Mouse (Mus musculus): ENCODE measurements at regions not wholly inside any gene's neighbourhood (a gene's known extent, or its start where the extent isn't known, plus 50 kb on each side); places are given as distances from the start of the nearest gene placed in this dataset.

DNA sequence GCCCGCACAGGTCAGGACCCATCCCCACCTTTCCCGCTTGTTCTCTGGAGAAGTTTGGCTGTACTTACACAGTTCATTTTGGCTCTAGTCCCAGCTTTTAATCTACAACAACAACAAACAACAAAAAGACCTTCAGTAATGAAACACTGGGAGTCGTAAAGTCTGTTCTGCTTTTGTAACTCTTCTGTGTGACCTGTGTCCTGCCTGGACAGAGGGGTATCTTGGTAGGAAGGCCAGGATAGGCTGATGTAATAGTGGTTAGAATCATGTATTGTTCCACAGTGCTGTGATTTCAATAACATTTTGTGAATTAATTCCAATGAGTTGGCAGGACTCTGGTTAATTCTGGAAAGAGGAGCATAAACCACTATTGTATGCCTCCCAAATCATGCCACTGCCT, 136.9 kb downstream of the Barhl2 start:
- ATAC-seq (ENCODE audit: poor library complexity, severe bottlenecking), result no peak

DNA sequence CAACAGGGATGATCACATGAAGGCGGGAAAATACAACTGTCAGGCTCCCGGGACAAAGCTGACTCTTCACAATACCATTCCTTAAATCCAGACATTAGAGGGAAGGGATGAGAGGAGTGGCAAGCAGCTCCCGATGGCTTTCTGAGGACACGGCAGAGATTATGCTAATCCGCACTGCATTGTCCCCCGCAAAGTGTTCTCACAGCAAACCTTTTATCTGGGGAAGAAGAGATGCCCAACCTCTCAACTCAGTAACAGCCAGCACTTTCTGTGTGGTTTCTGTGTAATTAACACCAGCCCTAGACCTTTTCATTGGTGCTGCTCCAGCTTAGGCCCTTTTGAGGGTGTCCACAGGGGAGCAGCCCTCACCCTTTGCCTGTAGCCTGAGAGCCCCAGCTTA, 137.9 kb downstream of the Barhl2 start:
- ATAC-seq (ENCODE audit: poor library complexity, severe bottlenecking), result no peak

DNA sequence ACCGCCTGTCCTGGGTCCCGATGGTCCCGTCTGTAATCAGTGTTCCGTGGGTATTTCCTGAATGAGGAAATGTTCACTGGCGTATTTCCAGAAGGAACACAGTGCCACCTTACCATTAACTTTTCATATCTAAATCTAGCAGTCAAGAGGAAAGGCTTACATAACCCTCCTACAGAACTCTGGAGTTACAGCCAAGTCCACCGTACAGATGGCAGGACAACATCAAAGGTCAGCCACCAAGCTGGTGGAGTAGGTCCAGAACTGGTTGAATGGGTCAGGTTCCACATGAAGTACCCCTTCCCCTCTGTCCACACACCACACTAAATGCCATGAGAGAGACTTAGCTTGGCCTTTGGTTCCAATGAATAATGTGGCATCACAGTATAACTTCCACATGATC, 139.7 kb downstream of the Barhl2 start:
- no peak for ATAC-seq (ENCODE audit: poor library complexity, severe bottlenecking)

DNA sequence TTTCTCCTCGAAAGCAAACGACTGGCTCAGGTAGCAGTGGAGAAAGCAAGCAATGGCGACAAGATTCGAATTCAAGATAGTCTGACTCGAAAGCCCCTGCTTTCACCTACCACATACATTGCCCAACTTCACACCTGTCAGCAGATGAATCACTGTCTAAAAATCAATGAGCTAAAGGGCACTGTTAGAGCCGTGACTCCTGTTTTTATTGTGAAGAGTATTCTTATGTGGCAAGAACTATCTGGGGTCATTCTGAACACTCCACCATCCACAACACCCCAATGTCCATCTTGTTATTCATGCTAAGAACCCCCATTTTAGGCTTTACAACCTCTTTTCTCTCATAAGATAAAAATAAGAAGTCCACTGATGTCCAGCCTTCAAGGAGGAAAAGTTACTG, 144.1 kb downstream of the Barhl2 start:
- no peak for ATAC-seq (ENCODE audit: poor library complexity, severe bottlenecking)

DNA sequence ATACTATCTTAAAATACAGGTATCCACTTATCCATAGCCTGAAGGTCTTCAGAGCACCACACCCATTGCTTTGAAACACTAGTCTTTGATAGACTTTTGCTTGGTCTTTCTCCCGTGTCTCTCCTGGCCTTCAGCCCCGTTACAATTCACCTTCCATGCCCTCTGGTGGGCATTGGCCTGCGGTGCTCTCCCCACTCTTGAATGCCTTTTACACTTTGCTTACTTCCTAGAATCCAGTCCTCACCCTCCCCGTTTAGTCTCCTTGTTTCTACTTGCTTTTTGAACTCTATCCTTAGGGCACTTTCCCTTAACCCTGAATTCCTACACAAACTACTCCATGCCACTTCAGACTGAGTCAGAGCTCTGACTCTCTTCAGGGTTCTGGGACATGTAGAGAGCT, 156.6 kb downstream of the Barhl2 start:
- no peak for ATAC-seq (ENCODE audit: poor library complexity, severe bottlenecking)

DNA sequence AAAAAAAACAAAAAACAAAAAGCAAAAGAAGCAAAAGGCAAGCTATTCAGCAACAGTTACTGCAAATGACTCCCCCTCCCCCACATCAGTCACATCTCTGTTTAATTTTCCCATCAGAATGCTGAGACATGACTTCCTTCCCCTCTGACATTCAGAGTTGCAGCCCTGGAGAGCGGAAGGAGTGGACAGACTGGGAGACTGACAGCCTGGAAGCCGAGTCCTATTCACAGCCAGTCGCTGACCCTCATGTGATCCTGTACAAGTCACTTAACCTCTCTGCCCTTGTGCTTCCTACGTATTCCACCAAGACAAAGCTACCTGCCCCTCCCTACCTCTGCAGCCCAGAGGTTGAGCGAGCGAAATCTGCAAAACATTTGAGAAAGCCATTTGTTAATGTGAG, 161.2 kb downstream of the Barhl2 start:
- no peak for ATAC-seq (ENCODE audit: poor library complexity, severe bottlenecking)

DNA sequence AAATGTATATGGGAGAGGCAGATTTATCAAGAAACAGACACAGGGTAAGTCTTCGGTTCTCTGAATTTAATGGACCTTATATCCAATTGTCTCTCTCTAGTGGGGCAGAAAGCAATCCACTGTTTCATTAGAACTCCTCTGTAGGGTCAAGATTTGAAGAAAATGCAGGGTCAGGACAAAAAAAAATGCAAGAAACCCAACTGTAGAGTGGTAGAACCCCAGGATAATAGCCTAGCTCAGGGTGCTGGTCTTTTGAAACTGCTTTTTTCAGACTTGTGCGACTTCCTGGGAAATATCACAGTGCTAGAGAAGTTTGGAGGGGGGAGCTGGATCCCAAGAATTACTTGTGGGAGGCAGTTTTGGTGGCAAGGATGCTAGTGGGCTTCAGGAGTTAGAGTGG, 162.0 kb downstream of the Barhl2 start:
- ATAC-seq (ENCODE audit: poor library complexity, severe bottlenecking), result no peak

DNA sequence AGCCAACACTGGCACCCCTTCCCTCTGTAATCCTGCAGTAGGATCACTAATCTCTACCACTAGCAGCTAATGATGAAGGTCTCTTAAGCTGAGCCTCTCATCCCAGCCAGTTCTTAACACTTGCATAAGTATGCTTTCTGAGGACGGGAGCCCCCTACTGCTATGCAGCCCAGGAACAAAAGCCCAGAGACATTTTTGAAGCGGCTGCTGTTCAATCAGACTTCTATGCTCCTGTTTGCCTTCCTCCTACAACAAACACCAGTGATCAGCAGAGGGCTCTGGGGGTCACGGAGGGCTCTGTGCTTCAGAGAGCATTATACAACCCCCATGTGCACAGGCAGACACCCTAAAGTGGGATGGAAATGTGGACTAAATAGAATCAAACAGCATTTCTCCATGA, 162.4 kb downstream of the Barhl2 start:
- ATAC-seq (ENCODE audit: poor library complexity, severe bottlenecking), result no peak

DNA sequence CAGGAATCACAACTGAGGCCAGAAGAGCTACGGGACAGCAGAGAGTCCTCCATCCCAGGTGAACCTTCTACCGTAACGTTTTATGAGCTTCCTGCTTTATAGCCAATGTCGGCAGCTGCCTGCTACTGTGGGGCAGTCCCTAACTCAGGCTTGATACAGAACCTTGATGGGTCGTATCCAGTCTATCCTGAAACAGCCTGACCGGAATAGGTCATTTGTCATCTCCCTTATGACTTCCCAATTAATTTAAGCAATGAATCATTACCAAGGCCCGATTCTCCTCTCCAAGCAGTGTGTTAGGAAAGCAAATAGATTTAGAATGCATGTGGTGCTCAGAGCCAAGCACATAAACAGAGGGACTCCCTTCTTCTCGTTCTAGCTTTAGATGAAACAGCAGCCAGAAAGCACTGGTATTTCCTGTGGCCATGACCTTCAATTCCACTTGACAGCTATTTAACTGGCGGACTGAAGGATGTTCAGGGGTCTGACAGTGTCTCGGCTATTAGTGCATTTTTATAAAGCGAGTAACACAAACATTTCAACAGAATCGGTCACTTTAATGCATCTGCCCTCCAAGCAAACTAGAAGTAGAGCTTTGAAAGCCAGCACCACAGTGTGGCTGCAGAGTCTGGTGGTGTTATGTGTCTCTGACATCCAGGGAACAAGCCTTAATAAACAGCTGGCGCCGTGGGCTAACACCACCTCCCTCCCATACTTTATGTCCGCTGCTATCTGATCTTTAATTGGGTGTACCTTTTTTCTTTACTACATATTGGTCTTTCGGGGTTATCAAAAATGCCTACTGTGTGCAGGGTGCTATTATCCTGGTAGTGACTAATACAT, 165.4 kb downstream of the Barhl2 start:
- ATAC-seq (ENCODE audit: poor library complexity, severe bottlenecking), result no peak

DNA sequence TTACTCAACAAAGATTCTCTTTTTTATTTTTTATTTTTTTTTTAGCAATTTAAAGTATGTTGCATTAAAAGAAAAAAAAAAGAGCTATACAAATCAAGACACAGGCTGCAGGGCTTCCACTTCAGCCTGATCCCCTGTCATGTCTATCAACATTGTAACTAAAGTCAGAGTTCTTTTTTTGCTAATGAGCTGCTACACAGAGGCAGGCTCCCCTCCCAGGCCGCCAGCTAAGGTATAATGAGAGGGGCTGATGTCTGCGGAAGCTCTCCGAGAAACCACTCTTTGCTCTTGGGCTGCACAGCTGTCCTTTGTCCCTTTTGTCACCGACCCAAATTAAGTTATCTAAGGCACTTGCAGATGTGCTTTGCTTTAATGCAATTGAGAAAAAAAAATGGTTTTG, 172.8 kb downstream of the Barhl2 start:
- no peak for ATAC-seq (ENCODE audit: poor library complexity, severe bottlenecking)

DNA sequence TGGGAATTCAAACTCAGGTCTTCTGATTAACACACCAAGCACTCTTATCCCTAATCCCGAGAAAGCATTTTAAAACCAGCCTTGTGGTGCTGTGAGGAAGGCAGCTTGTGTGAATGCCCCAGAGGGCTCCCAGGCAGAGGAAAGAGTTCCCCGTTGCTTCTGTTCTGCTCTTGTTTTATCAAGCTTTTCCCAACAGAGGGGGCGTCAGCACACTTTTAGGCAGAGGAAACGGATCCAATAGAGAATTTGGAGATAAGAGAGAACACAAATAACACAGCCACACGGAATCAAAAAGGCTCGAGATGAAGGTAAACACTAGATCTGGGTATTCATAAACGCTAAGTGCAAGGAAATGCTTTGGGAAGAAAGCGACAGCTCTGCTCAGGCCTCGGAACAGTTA, 173.2 kb downstream of the Barhl2 start:
- no peak for ATAC-seq (ENCODE audit: poor library complexity, severe bottlenecking)

DNA sequence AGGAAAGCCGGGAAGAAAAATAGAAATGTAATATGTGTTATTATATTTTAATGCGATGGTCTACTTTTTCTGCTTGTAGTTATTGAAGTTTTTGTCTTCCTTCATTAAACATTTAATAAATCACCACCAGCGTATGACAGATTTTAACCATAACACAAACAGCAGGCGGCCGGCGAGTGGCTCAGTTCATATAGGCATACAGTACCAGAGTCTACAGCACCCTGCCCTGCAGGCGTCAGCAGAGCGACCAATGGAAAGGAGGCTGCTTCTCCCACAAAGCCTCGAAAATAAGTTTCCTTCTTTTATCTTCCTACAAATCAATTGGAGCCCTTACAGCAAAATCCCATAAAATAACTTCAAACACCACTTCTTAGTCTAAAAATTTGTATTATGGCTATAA, 175.3 kb downstream of the Barhl2 start:
- no peak for ATAC-seq (ENCODE audit: poor library complexity, severe bottlenecking)

DNA sequence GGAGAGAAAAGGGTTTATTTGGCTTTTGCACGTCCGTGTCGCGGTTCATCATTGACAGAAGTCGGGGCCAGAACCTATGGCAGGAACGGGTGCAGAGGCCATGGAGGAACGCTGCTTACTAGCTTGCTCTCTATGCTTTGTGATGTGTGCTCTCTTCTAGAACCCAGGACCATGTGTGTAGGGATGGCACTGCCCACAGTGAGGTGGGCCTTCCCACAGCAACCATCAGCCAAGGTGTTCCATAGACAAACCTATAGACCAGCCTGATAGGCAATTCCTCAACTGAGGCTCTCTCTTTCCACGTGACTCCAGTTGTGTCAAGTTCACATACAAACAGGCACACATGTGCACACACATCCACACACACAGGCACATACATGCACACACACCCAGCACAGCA, 180.2 kb downstream of the Barhl2 start:
- no peak for ATAC-seq (ENCODE audit: poor library complexity, severe bottlenecking)

DNA sequence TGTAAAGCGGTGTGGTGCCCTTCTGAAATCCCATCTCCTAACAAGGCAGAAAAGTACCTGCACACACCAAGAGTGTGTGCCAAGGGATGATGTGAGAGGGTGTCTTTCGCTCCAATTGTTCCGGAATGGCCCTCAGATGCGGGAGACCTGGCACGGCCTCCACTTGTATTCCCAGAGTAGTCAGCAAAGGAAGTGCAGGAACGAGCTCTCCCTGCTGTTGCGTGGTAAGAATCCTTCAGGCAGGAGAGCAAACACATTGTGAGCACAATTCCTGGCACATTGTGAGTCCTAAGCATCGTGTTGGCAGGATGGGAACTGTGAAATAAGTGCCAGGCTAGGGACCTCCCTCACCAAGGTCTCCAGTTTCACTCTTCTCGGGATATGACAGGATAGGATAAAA, 180.7 kb downstream of the Barhl2 start:
- ATAC-seq (ENCODE audit: poor library complexity, severe bottlenecking), result no peak

DNA sequence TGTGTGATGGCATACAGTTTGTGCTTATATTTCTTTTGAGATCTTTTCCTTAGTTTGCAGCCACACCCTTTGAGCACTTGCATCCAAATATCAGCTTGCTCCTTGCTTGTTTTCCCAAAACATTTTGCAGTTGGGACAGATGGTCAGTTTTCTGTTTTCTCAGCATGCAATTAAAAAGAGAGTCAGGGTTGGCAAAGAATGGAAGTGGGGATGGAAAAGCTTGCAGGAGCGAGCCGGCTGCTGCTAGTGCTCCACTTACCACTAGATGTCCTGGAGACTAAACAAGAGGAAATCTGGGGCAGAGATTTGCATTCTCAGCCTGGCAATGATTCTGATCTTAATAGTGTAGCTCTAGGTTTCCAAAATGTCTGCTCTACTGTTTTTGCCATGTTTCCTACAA, 181.8 kb downstream of the Barhl2 start:
- ATAC-seq (ENCODE audit: poor library complexity, severe bottlenecking), result no peak

DNA sequence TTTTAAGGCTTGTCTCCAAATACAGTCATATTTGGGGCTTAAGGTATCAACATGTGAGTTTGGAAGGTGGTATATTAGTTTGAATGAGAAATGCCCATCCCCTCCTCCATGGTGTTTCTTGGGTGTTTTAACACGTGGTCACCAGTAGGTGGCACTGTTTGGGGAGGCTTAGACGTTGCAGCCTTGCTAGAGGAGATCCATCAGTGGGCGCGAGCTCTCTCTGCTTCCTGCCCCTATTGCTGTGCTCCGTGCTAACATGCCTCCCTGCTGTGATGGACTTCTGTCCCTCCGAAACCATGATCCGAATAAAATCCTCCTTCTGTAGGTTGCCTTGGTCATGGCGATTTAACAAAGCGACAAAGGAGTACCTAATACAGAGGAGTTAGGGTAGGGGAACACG, 183.3 kb downstream of the Barhl2 start:
- no peak for ATAC-seq (ENCODE audit: poor library complexity, severe bottlenecking)

DNA sequence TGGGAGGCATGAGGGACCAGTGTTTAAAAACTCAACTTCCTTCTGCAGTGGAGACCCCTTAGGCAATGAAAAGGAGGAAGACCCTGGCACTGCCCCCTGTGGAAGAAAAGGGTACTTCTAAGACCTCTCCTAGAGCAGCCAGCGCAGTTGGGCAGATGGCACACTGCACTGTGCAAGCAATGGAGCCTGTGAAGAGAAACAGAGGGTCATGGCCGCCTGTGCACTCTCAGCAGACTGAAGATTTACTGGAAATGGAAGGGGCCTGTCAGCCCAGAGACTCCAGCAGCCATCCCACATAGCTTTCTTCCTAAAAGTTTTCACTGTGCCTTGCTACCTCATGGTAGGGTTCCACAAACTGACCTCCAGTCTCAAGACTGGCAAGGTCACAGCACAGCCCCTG, 193.4 kb downstream of the Barhl2 start:
- ATAC-seq (ENCODE audit: poor library complexity, severe bottlenecking), result no peak

DNA sequence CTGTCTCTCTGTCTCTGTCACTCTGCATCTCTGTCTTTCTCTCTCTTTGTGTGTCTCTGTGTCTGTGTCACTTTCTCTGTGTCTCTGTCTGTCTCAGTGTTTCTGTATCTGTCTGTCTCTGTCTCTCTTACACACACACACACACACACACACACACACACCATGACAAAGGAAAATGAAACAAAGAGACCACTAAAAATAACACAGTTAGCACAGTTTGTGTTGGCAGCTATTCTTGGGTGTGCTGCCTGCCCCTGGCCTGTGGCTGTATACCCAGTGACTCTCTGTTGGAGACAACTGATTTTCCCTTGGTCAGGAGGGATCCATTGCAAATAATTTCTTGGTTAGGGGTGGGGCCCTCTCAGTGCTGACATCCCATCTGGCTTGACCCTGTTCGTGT, 200.8 kb downstream of the Barhl2 start:
- no peak for ATAC-seq (ENCODE audit: poor library complexity, severe bottlenecking)

DNA sequence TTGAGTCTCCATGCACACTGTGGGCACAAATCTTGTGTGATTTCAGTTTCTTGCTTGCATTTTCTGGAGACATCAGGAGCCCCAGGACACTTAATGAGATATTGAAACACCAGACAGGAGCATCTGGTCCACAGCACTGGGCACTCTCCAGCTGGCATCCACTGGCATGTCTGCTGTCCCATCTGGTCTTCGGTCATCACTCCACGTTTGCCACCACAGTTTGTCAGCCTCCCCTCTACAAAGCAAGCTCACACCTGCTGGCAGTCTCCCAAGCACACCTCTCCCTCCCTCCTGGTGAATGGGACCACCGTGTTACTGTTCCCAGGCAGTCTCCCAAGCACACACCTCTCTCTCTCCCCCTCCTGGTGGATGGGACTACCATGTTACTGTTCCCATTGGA, 228.8 kb downstream of the Barhl2 start:
- ATAC-seq (ENCODE audit: poor library complexity, severe bottlenecking), result no peak

DNA sequence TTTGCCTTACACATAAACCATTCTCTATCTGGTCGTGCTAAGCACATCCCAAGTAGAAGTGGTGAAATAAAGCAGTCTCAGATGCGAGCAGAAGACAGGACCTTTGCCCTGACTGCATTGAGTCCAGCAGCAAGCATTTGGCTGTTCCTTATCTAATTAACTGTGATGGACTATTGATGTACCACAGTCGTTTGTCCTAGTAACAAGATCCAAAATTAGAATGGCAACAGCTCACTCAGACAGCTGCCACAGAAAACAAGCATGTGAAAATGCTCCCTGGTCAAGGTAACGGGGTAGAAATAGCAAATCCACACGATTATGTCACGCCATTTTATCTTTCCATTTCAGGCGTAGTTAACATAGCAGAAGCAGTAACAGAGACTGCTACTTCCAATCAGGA, 233.8 kb downstream of the Barhl2 start:
- no peak for ATAC-seq (ENCODE audit: poor library complexity, severe bottlenecking)

DNA sequence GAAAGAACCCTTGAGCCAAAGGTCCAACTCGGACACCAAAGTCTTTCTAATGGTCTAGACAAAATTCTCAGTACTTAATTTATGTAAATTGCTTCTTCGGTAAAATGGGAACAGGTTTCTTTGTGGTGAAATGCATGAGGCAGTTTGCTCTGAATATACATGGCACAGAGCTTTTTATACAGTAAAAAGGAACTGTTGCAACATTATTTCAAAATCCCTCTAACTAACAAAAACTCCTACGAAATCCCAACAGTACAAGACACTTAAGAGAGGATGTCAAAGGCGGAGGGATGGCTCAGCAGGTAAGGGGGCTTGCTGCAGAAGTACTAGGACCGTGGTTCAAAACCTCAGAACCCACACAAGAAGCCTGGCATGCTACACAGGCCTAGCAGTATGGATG, 248.4 kb downstream of the Barhl2 start:
- no peak for ATAC-seq (ENCODE audit: poor library complexity, severe bottlenecking)

DNA sequence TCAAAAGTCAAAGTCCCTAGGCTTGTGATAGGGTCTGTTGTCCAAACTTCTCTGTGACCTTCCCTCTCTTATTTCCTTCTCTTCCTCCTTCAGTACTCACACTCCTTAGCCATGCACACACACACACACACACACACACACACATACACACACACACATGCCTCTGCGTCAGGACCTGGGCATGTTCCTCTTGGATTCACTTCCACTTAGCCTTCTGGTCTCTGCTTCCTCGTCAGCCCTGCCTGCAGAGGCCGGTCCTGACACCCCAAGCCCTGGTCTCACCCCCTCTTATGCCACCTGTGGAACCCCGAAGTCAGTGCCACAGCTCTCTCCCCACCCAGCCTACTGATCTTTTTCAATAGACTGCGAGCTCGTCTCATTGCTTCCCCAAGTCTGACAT, 250.3 kb downstream of the Barhl2 start:
- ATAC-seq (ENCODE audit: poor library complexity, severe bottlenecking), result 0 out of 2 replicates have a peak, but pooled peaks have one; percentile 18

DNA sequence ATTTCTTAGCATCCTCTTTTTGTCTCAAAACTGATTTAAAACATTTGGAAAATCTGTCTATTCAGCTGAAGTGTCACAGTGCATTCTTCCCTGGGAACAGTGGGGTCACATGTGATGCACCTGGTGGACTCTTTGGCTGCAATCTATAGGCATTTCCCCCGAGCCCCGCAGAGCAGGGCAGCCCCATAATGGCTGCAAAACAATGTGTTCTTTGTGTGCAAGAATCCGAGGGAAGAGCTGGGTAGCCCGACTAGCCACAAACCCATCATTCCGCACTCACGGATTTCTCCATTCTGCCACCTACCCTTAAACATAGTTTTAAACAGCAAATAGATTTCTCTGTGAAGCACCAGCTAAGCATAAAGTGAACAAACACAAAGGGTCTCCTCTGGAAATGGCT, 252.2 kb downstream of the Barhl2 start:
- no peak for ATAC-seq (ENCODE audit: poor library complexity, severe bottlenecking)

Measured in megakaryocyte, adult 5-6 weeks (primary cell).